Mouse (Mus musculus): ENCODE results near the gene Rragc.

DNA sequence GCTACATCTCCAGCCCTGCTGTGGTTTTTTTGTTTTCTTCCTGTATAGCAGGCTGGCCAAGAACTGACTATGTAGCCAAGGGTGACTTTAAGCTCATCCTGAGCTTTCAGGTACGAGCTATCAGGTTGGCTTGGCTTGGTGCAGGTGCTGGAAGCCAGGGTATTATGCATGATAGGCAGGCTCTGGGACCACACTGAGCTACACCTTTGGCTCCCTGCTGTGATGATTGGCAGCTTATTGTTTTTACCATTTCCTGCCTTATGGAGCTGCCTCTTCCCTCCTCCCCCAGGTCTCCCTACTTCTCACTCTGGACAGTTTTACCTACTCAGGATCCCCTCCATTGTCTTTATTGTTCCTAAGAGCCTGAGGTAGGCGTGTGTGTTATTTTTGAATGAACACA, 1.6 kb downstream of the Rragc start:
- TF ChIP-seq CTCF (IDR thresholded peaks at IDR 0.05) (no peak), EP300 (IDR thresholded peaks at IDR 0.05) (no peak)

All from lung, postnatal 0 days (tissue).